Mouse (Mus musculus) lung, postnatal 4 days (tissue): ENCODE results near the gene Btbd35f6.
A peak's percentile ranks its signal among the peaks of the same experiment; 100 is the strongest.
"Not testable (repeated sequence)": the region's sequence is repeated elsewhere in the genome, so short reads cannot be mapped to it uniquely, and the experiment has no call there.

Experiments used
- DNase-seq, 2 experiments: peaks; one replicate each; pipeline ENCODE4 v3.0.0; 2021

Btbd35f6 gene

DNA sequence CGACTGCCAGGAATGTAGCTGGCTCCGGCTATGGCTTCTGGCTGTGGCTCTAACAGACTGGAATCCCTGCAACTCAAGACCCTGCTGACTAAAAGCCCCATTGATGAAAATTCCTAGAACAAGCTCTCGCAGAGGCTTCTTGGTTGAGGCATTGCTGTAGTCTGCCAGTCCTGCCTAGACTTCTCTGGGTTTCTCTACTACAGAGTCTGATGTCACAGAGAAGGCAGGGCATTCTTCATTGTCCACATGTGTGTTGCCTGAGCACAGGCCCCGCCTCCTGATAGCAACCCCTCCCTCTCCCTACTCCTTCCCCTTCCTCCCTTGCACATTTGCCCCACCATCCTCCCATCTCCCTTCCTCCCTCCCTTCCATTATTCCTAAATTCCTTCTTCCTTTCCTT, at the start of gene Btbd35f6:
Gene Btbd35f6 (minus strand): TSS at position 101 of the 400 bp plus-strand sequence.
- not testable (repeated sequence) for DNase-seq

DNA sequence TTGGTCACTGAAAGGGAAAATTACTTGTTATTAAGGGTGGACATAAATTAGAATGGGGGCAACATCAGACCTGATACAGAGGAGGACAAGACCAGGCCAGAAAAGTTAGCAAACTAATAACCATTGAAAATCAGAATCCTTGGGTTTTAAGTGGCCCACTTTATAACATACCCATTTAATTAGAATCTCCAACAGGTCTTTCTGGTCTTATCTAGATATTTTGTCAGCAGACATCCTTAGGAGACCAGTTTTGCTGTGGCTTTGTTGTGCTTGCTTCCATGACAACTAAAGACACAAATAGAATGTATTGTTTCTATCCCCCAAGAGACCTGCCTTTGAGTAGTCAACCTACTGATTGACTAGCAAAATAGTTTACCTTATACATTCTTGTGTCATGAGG, 30.4 kb upstream of the Btbd35f6 start, which contains the start of gene Gm21870:
Gene Gm21870 (minus strand): TSS at position 101 of the 400 bp plus-strand sequence.
- not testable (repeated sequence) for DNase-seq

DNA sequence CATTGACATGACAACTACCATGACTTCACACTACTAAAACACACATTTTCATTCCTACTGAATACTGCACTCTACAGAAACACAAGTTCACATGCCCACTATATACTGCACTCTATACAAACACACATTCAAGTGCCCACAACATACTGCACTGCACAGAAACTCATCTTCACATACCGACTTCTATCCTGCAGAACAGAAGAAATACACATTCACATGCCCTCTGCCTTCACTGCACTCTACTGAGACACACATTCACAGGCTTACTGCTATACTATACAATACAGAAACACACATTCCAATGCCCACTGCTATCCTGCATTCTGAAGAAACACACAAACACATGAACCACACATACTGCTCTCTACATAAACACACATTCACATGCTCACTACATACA, 26.1 kb downstream of the Btbd35f6 start:
- peak in 1 of 2 experiments; percentile 4 for DNase-seq

DNA sequence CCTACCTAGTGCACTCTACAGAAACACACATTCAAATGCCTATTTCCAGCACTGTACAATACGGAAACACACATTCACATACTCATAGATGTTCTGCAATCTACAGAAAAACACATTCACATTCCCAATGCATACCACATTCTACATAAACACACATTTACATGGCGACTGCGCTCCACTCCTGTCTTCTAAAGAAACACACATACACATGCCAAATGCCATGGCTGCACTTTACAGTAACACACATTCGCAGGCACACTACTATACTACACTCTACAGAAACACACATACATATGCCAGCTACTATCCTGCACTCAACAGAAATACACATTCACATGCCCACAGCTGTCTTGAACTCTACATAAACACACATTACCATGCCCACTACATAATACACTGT, 28.1 kb downstream of the Btbd35f6 start:
- DNase-seq, result peak in 1 of 2 experiments; percentile 12

DNA sequence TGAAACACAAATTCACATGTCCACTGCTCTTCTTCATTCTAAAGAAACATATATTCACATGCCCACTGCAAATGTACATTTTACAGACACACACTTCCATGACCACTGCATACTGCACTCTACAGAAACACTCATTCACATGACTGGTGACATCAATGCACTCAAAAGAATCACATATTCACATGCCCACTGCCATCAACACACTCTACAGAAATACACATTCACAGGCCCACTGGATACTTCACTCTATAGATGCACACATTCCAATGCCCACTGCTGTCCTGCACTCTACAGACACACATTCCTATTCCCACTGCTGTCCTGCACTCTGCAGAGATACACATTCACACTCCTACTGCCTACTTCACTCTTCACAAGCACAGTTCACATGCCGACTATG, 30.0 kb downstream of the Btbd35f6 start:
- DNase-seq, result peak in 1 of 2 experiments; percentile 8

DNA sequence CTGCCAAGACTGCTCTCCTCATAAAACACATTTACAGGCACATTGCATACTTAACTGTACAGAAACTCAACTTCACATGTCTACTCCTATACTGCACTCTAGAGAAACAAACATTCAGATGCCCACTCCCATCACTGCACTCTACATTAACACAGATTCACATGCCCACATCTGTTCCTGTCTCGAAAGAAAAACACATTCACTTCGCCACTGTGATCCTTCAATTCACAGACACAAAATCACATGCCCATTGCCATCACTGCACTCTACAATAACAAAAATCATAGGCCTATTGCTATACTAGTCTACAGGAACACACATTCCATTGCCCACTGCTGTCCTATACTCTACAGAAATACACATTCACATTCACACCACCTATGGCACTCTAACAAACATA, 30.9 kb downstream of the Btbd35f6 start:
- DNase-seq, result peak in 1 of 2 experiments; percentile 4
